Mouse (Mus musculus): ENCODE data around the gene Imp3. TPM values are rescaled to one million over a fixed set of nuclear protein-coding genes. Genes with fewer than 3 reads are reported as not detected.

Gene Imp3
- polyA plus RNA-seq (2011; ENCODE audit: insufficient read depth, insufficient read length, low replicate concordance, missing spikeins), result 36.0 and 83.1 TPM in 2 replicates

DNA sequence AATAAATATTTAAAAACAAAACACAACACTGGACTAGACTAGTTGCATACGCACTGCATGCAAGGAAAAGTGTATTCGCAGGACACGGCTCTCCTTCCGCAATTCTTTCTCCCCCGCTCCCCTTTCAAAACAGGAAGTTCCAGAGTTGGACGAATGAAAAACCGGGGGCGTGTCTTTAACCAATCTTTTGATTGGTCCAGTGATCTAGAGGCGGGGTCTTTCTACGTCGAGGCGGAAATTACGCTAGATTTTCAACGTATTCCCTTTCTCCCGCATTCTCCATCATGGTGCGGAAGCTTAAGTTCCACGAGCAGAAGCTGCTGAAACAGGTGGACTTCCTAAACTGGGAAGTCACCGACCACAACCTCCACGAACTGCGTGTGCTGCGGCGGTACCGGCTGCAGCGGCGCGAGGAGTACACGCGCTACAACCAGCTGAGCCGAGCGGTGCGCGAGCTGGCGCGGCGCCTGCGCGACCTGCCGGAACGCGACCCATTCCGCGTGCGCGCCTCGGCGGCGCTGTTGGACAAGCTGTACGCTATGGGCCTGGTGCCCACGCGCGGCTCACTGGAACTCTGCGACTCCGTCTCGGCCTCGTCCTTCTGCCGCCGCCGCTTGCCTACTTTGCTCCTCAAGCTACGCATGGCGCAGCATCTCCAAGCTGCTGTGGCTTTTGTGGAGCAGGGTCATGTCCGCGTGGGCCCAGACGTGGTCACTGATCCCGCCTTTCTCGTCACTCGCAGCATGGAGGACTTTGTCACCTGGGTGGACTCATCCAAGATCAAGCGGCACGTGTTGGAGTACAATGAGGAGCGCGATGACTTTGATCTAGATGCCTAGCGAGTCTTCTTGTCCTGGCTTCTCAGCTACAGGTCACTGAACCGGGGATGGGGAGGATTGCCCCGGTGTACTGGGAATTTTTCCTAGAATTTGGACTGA lies at the start of gene Imp3:
TSS of gene Imp3 (plus strand) at position 253 of the 938 bp plus-strand sequence.
- Histone ChIP-seq H3K4me3 (replicated peaks; ENCODE audit: control insufficient read depth, low read depth, low read length) (peak within 1 kb of the TSS; percentile 99), H3K27ac (ENCODE audit: control insufficient read depth, insufficient read depth, low read depth, low read length, poor library complexity) (peak within 1 kb of the TSS; percentile 96), H3K4me1 (ENCODE audit: control insufficient read depth, insufficient read depth, low read length) (peaks cover 2% of the 10 kb centered on the region)
- under 1% methylated on average over 73 of the region's 73 CpGs for WGBS
- peak; percentile 50; the same call in 1 of the 2 replicates for TF ChIP-seq POLR2A (IDR thresholded peaks at IDR 0.05; ENCODE audit: borderline replicate concordance, control insufficient read depth, low read depth, low read length)
- TF ChIP-seq CTCF (IDR thresholded peaks at IDR 0.05; ENCODE audit: control insufficient read depth, insufficient read depth, low read length), result peak; percentile 23; the same call in 1 of the 2 replicates

GRCm38 (mm10) chr9:56887581-56887980 lies 49.7 kb upstream of the Imp3 start:
- no peak overlapping the region for H3K27ac ChIP-seq (ENCODE audit: control insufficient read depth, insufficient read depth, low read depth, low read length, poor library complexity)
- 86% methylated on average over 16 of the region's 16 CpGs for WGBS
- no peaks in the 10 kb centered on the region for H3K4me1 ChIP-seq (ENCODE audit: control insufficient read depth, insufficient read depth, low read length)
- H3K4me3 ChIP-seq (replicated peaks; ENCODE audit: control insufficient read depth, low read depth, low read length), result no peak overlapping the region
- TF ChIP-seq CTCF (IDR thresholded peaks at IDR 0.05; ENCODE audit: control insufficient read depth, insufficient read depth, low read length) (no peak), POLR2A (IDR thresholded peaks at IDR 0.05; ENCODE audit: borderline replicate concordance, control insufficient read depth, low read depth, low read length) (no peak)

DNA sequence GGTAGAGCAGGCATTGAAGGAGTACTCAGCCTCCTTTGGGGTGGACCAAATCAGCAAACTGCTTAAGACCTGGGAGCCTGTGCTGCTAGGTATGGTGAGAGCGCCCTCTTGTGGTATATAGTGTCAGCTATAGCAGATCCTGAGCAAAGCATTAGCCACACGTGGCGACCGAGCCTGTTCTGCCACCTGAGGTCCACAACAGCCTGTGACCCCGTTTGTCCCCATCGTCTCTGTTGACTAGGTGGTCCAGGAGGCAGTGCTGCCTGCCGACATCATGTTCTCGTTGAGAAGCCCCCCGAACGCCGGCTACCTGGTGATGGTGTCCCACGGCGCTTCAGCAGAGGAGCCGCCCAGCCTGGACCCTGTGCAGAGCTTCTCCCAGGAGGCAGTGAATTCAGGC lies 47.5 kb upstream of the Imp3 start:
- TF ChIP-seq CTCF (IDR thresholded peaks at IDR 0.05; ENCODE audit: control insufficient read depth, insufficient read depth, low read length) (peak; percentile 78), POLR2A (IDR thresholded peaks at IDR 0.05; ENCODE audit: borderline replicate concordance, control insufficient read depth, low read depth, low read length) (no peak)
- 15% methylated on average over 14 of the region's 14 CpGs for WGBS
- H3K27ac ChIP-seq (ENCODE audit: control insufficient read depth, insufficient read depth, low read depth, low read length, poor library complexity), result no peak overlapping the region
- no peaks in the 10 kb centered on the region for H3K4me1 ChIP-seq (ENCODE audit: control insufficient read depth, insufficient read depth, low read length)
- no peak overlapping the region for H3K4me3 ChIP-seq (replicated peaks; ENCODE audit: control insufficient read depth, low read depth, low read length)

GRCm38 (mm10) chr9:56890522-56891250 lies 46.6 kb upstream of the Imp3 start:
- no peak overlapping the region for H3K27ac ChIP-seq (ENCODE audit: control insufficient read depth, insufficient read depth, low read depth, low read length, poor library complexity)
- WGBS, result 54% methylated on average over 11 of the region's 11 CpGs
- TF ChIP-seq CTCF (IDR thresholded peaks at IDR 0.05; ENCODE audit: control insufficient read depth, insufficient read depth, low read length) (no peak), POLR2A (IDR thresholded peaks at IDR 0.05; ENCODE audit: borderline replicate concordance, control insufficient read depth, low read depth, low read length) (no peak)
- H3K4me1 ChIP-seq (ENCODE audit: control insufficient read depth, insufficient read depth, low read length), result no peaks in the 10 kb centered on the region
- no peak overlapping the region for H3K4me3 ChIP-seq (replicated peaks; ENCODE audit: control insufficient read depth, low read depth, low read length)

- WGBS, result 43% methylated on average over 12 of the region's 12 CpGs
- no peaks in the 10 kb centered on the region for H3K4me1 ChIP-seq (ENCODE audit: control insufficient read depth, insufficient read depth, low read length)
- peak; percentile 46; the same call in 1 of the 2 replicates for TF ChIP-seq CTCF (IDR thresholded peaks at IDR 0.05; ENCODE audit: control insufficient read depth, insufficient read depth, low read length)
- no peak for TF ChIP-seq POLR2A (IDR thresholded peaks at IDR 0.05; ENCODE audit: borderline replicate concordance, control insufficient read depth, low read depth, low read length)
- no peak overlapping the region for H3K27ac ChIP-seq (ENCODE audit: control insufficient read depth, insufficient read depth, low read depth, low read length, poor library complexity)
- H3K4me3 ChIP-seq (replicated peaks; ENCODE audit: control insufficient read depth, low read depth, low read length), result no peak overlapping the region
Observed at GRCm38 (mm10) chr9:56891517-56892011, 45.7 kb upstream of the Imp3 start.

- H3K27ac ChIP-seq (ENCODE audit: control insufficient read depth, insufficient read depth, low read depth, low read length, poor library complexity), result no peak overlapping the region
- 92% methylated on average over 10 of the region's 10 CpGs for WGBS
- H3K4me1 ChIP-seq (ENCODE audit: control insufficient read depth, insufficient read depth, low read length), result no peaks in the 10 kb centered on the region
- H3K4me3 ChIP-seq (replicated peaks; ENCODE audit: control insufficient read depth, low read depth, low read length), result no peak overlapping the region
- no peak for TF ChIP-seq CTCF (IDR thresholded peaks at IDR 0.05; ENCODE audit: control insufficient read depth, insufficient read depth, low read length)
Observed at GRCm38 (mm10) chr9:56892111-56892510, 45.2 kb upstream of the Imp3 start.

DNA sequence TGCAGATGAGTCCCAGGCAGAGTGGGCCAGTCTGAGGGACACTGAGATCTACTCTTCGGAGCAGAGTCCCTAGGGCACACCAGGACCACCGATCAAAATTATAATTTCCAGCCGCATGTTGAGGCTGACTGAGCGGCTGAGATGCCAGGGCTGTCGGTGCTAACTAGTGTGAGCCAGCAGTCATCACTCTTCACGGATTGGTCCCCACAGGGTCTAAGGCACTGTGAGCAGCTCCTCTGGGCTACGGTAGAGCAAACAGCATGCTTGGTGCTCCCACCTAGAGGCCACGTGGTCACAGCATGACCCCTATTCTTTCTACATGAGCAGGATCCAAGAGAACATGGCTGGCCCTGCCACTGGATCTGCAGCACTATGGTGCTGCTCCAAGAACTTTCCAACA lies 44.0 kb upstream of the Imp3 start:
- H3K4me3 ChIP-seq (replicated peaks; ENCODE audit: control insufficient read depth, low read depth, low read length), result no peak overlapping the region
- no peak for TF ChIP-seq CTCF (IDR thresholded peaks at IDR 0.05; ENCODE audit: control insufficient read depth, insufficient read depth, low read length)
- no peak for TF ChIP-seq POLR2A (IDR thresholded peaks at IDR 0.05; ENCODE audit: borderline replicate concordance, control insufficient read depth, low read depth, low read length)
- WGBS, result 73% methylated on average over 8 of the region's 8 CpGs
- no peaks in the 10 kb centered on the region for H3K4me1 ChIP-seq (ENCODE audit: control insufficient read depth, insufficient read depth, low read length)
- no peak overlapping the region for H3K27ac ChIP-seq (ENCODE audit: control insufficient read depth, insufficient read depth, low read depth, low read length, poor library complexity)

- Histone ChIP-seq H3K27ac (ENCODE audit: control insufficient read depth, insufficient read depth, low read depth, low read length, poor library complexity) (no peak overlapping the region), H3K4me1 (ENCODE audit: control insufficient read depth, insufficient read depth, low read length) (no peaks in the 10 kb centered on the region), H3K4me3 (replicated peaks; ENCODE audit: control insufficient read depth, low read depth, low read length) (no peak overlapping the region)
- 3% methylated on average over 3 of the region's 3 CpGs for WGBS
- TF ChIP-seq CTCF (IDR thresholded peaks at IDR 0.05; ENCODE audit: control insufficient read depth, insufficient read depth, low read length) (peak; percentile 31; the same call in 1 of the 2 replicates), POLR2A (IDR thresholded peaks at IDR 0.05; ENCODE audit: borderline replicate concordance, control insufficient read depth, low read depth, low read length) (no peak)
Observed at GRCm38 (mm10) chr9:56894006-56894405, 43.3 kb upstream of the Imp3 start.

All from bone marrow, adult 2 months (tissue).